Mouse (Mus musculus) embryonic facial prominence, embryonic 10.5 days (tissue): ENCODE data around the gene Olfr1241. TPM values are rescaled to one million over a fixed set of nuclear protein-coding genes. Genes with fewer than 3 reads are reported as not detected.

Experiments used
- DNase-seq: peaks from one replicate; pipeline ENCODE4 v3.0.0-alpha.2; 2017; ENCODE audit warnings: low spot score
- H3K27ac ChIP-seq: fragments of 300-500 bp; sonication (generic); replicated peaks from 2 replicates; pipeline ENCODE4 v1.5.1; 2016; ENCODE audit warnings: mild to moderate bottlenecking
- H3K27me3 ChIP-seq: fragments of 300-500 bp; sonication (generic); replicated peaks from 2 replicates; pipeline ENCODE4 v1.6.1; 2016; ENCODE audit warnings: low read depth, mild to moderate bottlenecking; ENCODE audit not compliant: poor library complexity, severe bottlenecking
- H3K36me3 ChIP-seq: fragments of 300-500 bp; sonication (generic); replicated peaks from 2 replicates; pipeline ENCODE4 v1.6.1; 2016; ENCODE audit warnings: mild to moderate bottlenecking, moderate library complexity
- H3K4me1 ChIP-seq: fragments of 300-500 bp; sonication (generic); 2 replicates; pipeline ENCODE4 v1.6.1; 2016
- H3K4me3 ChIP-seq: fragments of 300-500 bp; sonication (generic); 2 replicates; pipeline ENCODE4 v1.5.1; 2016; ENCODE audit warnings: mild to moderate bottlenecking, moderate library complexity
- H3K9me3 ChIP-seq: fragments of 300-500 bp; sonication (generic); 2 replicates; pipeline ENCODE4 v1.6.1; 2016; ENCODE audit warnings: mild to moderate bottlenecking
- WGBS: fragments of 180-500 bp; shearing (Covaris S2); methylation state at CpG from one replicate; pipeline ENCODE4 v1.1.7; 2016; 5-methylcytosine and 5-hydroxymethylcytosine counted together
- polyA plus RNA-seq: library from polyadenylated mRNA; unstranded; fragments of >200 nt; fragmentation: Nextera tagmentation; extraction: Ambion mirVana; gene quantifications from 2 replicates; pipeline ENCODE4 v1.2.1, GENCODE M21; 2016

The Olfr1241 gene
- polyA plus RNA-seq: not detected in 2 replicates

GRCm38 (mm10) chr2:89487026-89487425, at the start of gene Olfr1241:
Gene Olfr1241 (minus strand): TSS chr2:89487126.
- DNase-seq: no peak
- Histone ChIP-seq H3K27ac (no peak within 1 kb of the TSS), H3K36me3 (no peaks in the 10 kb centered on the region), H3K27me3 (no peaks in the 10 kb centered on the region), H3K9me3 (no peaks in the 10 kb centered on the region), H3K4me3 (no peak within 1 kb of the TSS), H3K4me1 (no peaks in the 10 kb centered on the region)

- 88% methylated on average over 1 of the region's 1 CpGs for WGBS
- H3K27me3 ChIP-seq: no peaks in the 10 kb centered on the region
- no peaks in the 10 kb centered on the region for H3K4me1 ChIP-seq
- no peak within 1 kb of the TSS for H3K27ac ChIP-seq
- no peak for DNase-seq
- no peaks in the 10 kb centered on the region for H3K9me3 ChIP-seq
- no peaks in the 10 kb centered on the region for H3K36me3 ChIP-seq
- no peak within 1 kb of the TSS for H3K4me3 ChIP-seq
Observed at GRCm38 (mm10) chr2:89531387-89531786, 44.5 kb upstream of the Olfr1241 start, which contains the start of gene Olfr1243. Gene Olfr1243 (minus strand): TSS chr2:89531487.

DNA sequence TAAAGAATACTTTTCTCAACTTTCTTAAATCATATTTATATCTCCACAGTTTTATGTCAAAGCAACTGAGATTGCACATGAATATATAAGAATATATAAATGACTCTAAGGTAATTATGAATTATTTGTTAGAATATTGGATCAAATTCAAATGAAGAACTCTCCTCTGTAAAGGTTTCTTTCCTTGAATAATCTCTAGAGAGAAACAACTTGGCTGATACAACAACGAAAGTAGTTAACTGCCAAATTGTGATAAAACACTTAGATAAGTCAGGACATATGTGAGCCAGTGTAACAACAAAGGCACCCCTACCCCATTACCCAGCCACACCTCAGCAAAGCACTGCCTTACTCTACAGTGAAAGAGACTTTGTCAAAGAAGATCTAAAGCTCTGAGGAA, 11.3 kb upstream of the Olfr1241 start, which contains the start of gene Olfr1242:
Gene Olfr1242 (minus strand): TSS at position 101 of the 400 bp plus-strand sequence.
- no peak within 1 kb of the TSS for H3K27ac ChIP-seq
- 85% methylated on average over 1 of the region's 1 CpGs for WGBS
- H3K4me1 ChIP-seq: no peaks in the 10 kb centered on the region
- no peak for DNase-seq
- no peaks in the 10 kb centered on the region for H3K9me3 ChIP-seq
- H3K36me3 ChIP-seq: no peaks in the 10 kb centered on the region
- no peak within 1 kb of the TSS for H3K4me3 ChIP-seq
- H3K27me3 ChIP-seq: no peaks in the 10 kb centered on the region

GRCm38 (mm10) chr2:89442900-89443299, 44.0 kb downstream of the Olfr1241 start, which contains the start of gene Olfr1240:
Gene Olfr1240 (minus strand): TSS chr2:89443000.
- no peak within 1 kb of the TSS for H3K4me3 ChIP-seq
- H3K36me3 ChIP-seq: no peaks in the 10 kb centered on the region
- H3K4me1 ChIP-seq: no peaks in the 10 kb centered on the region
- DNase-seq: no peak
- H3K27me3 ChIP-seq: no peaks in the 10 kb centered on the region
- 84% methylated on average over 3 of the region's 3 CpGs for WGBS
- H3K27ac ChIP-seq: no peak within 1 kb of the TSS
- no peaks in the 10 kb centered on the region for H3K9me3 ChIP-seq

Other genes with a start within 250 kb of the Olfr1241 start
- not detected in 2 replicates for gene Olfr1228, start 233.1 kb downstream of the Olfr1241 start, polyA plus RNA-seq
- gene Olfr1229, start 199.1 kb downstream of the Olfr1241 start, polyA plus RNA-seq: not detected in 2 replicates
- gene Olfr1230, start 189.9 kb downstream of the Olfr1241 start, polyA plus RNA-seq: not detected in 2 replicates
- not detected in 2 replicates for gene Olfr1231, start 180.1 kb downstream of the Olfr1241 start, polyA plus RNA-seq
- not detected in 2 replicates for gene Olfr1232, start 157.5 kb downstream of the Olfr1241 start, polyA plus RNA-seq
- gene Olfr1233, start 144.7 kb downstream of the Olfr1241 start, polyA plus RNA-seq: not detected in 2 replicates
- not detected in 2 replicates for gene Olfr1234, start 122.3 kb downstream of the Olfr1241 start, polyA plus RNA-seq
- gene Olfr1238, start 77.5 kb downstream of the Olfr1241 start, polyA plus RNA-seq: not detected in 2 replicates
- not detected in 2 replicates for gene Olfr1239, start 66.7 kb downstream of the Olfr1241 start, polyA plus RNA-seq
- not detected in 2 replicates for gene Olfr1240, start 44.1 kb downstream of the Olfr1241 start, polyA plus RNA-seq
- not detected in 2 replicates for gene Olfr1242, start 11.2 kb upstream of the Olfr1241 start, polyA plus RNA-seq
- gene Olfr1243, start 44.4 kb upstream of the Olfr1241 start, polyA plus RNA-seq: not detected in 2 replicates
- gene Olfr1245, start 91.3 kb upstream of the Olfr1241 start, polyA plus RNA-seq: not detected in 2 replicates
- gene Olfr1246, start 106.0 kb upstream of the Olfr1241 start, polyA plus RNA-seq: not detected in 2 replicates
- not detected in 2 replicates for gene Olfr1247, start 127.0 kb upstream of the Olfr1241 start, polyA plus RNA-seq
- not detected in 2 replicates for gene Olfr1248, start 131.1 kb upstream of the Olfr1241 start, polyA plus RNA-seq
- gene Olfr1249, start 147.9 kb upstream of the Olfr1241 start, polyA plus RNA-seq: not detected in 2 replicates
- gene Olfr1250, start 174.3 kb upstream of the Olfr1241 start, polyA plus RNA-seq: not detected in 2 replicates
- gene Olfr1251, start 184.8 kb upstream of the Olfr1241 start, polyA plus RNA-seq: not detected in 2 replicates
- not detected in 2 replicates for gene Olfr1252, start 237.9 kb upstream of the Olfr1241 start, polyA plus RNA-seq